Mouse (Mus musculus) liver, embryonic 15.5 days (tissue): ENCODE measurements around the gene Ginm1. TPM values are rescaled to one million over a fixed set of nuclear protein-coding genes. Genes with fewer than 3 reads are reported as not detected.

Source experiments
- ATAC-seq: fragments of 200-750 bp; cut with Nextera tagmentation; 2 replicates; pipeline ENCODE4 v1.8.0; 2017; ENCODE audit warnings: moderate number of reproducible peaks, mild to moderate bottlenecking, moderate library complexity; ENCODE audit not compliant: insufficient read depth
- H3K27ac ChIP-seq: fragments of 300-500 bp; sonication (generic); replicated peaks from 2 replicates; pipeline ENCODE4 v1.5.1; 2015; ENCODE audit warnings: mild to moderate bottlenecking, inconsistent platforms
- H3K27me3 ChIP-seq: fragments of 300-500 bp; sonication (generic); 2 replicates; pipeline ENCODE4 v1.6.1; 2015; ENCODE audit warnings: mild to moderate bottlenecking, inconsistent platforms
- H3K36me3 ChIP-seq: fragments of 300-500 bp; sonication (generic); replicated peaks from 2 replicates; pipeline ENCODE4 v1.6.1; 2015; ENCODE audit warnings: moderate library complexity, mild to moderate bottlenecking, inconsistent platforms
- H3K4me1 ChIP-seq: fragments of 300-500 bp; sonication (generic); replicated peaks from 2 replicates; pipeline ENCODE4 v1.6.1; 2015; ENCODE audit warnings: inconsistent platforms
- H3K4me2 ChIP-seq: fragments of 300-500 bp; sonication (generic); 2 replicates; pipeline ENCODE4 v1.6.1; 2015; ENCODE audit warnings: moderate library complexity, mild to moderate bottlenecking, inconsistent platforms
- H3K4me3 ChIP-seq: fragments of 300-500 bp; sonication (generic); replicated peaks from 2 replicates; pipeline ENCODE4 v1.5.1; 2015; ENCODE audit warnings: mild to moderate bottlenecking, inconsistent platforms
- H3K9ac ChIP-seq: fragments of 300-500 bp; sonication (generic); 2 replicates; pipeline ENCODE4 v1.6.1; 2015; ENCODE audit warnings: moderate library complexity, mild to moderate bottlenecking, inconsistent platforms
- H3K9me3 ChIP-seq: fragments of 300-500 bp; sonication (generic); replicated peaks from 2 replicates; pipeline ENCODE4 v1.6.1; 2016; ENCODE audit warnings: inconsistent platforms
- WGBS: fragments of 180-500 bp; shearing (Covaris S2); methylation state at CpG from one replicate; pipeline ENCODE4 v1.1.7; 2015; ENCODE audit warnings: mixed read lengths; ENCODE audit not compliant: insufficient replicate concordance; 5-methylcytosine and 5-hydroxymethylcytosine counted together
- polyA plus RNA-seq: library from polyadenylated mRNA; unstranded; fragments of >200 nt; fragmentation: Nextera tagmentation; extraction: Ambion mirVana; gene quantifications from 2 replicates; pipeline ENCODE4 v1.2.1, GENCODE M21; 2015

Ginm1 gene
- polyA plus RNA-seq, 1 experiment from 2014 or later = 29.0 TPM

GRCm38 (mm10) chr10:7833377-7834165, 40.9 kb upstream of the Ginm1 start:
- Histone ChIP-seq H3K4me1 (peaks cover 12% of the 10 kb centered on the region), H3K4me2 (no peak overlapping the region; the same call in 1 of the 2 replicates), H3K36me3 (no peaks in the 10 kb centered on the region), H3K9ac (no peak overlapping the region), H3K27me3 (no peaks in the 10 kb centered on the region), H3K4me3 (no peak overlapping the region), H3K9me3 (no peaks in the 10 kb centered on the region), H3K27ac (peak overlapping the region; percentile 45; the same call in 1 of the 2 replicates)
- WGBS = 53% methylated on average over 9 of the region's 9 CpGs
- no peak for ATAC-seq

- peak within 1 kb of the TSS; percentile 24 for H3K4me3 ChIP-seq
- no peaks in the 10 kb centered on the region for H3K27me3 ChIP-seq
- peak within 1 kb of the TSS; percentile 55 for H3K4me2 ChIP-seq
- ATAC-seq = peak; percentile 53
- peak within 1 kb of the TSS; percentile 64 for H3K27ac ChIP-seq
- WGBS = 4% methylated on average over 15 of the region's 15 CpGs
- H3K9me3 ChIP-seq = no peaks in the 10 kb centered on the region
- 0 out of 2 replicates have a peak within 1 kb of the TSS, but pooled peaks have one; percentile 3 for H3K9ac ChIP-seq
- H3K4me1 ChIP-seq = peaks cover 12% of the 10 kb centered on the region
- H3K36me3 ChIP-seq = no peaks in the 10 kb centered on the region
These were observed 39.6 kb upstream of the Ginm1 start, which contains the start of gene Zc3h12d for GRCm38 (mm10) chr10:7832171-7832676. Gene Zc3h12d, plus strand, starts transcription at chr10:7832470.

DNA sequence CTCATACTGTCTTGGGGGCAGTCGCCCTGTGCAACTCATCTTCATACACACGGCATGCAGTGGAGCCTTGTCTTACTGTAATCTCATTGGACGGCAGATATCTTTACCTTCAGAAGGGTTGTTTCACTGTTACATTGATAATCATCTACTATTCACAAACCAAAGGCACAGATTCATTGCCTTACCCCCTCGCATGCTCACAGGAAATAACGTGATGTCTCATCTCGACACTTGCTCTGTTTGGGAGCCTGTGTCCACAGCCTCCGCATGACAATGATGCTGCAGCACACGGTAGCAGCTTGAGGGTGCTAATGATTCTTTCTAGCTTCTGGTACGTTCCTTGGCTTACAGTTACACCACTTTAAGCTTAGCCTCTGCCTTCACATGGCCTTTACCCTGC, 33.5 kb upstream of the Ginm1 start:
- WGBS = 76% methylated on average over 9 of the region's 9 CpGs
- ATAC-seq = no peak

GRCm38 (mm10) chr10:7825281-7825665, 32.6 kb upstream of the Ginm1 start:
- H3K27me3 ChIP-seq = no peaks in the 10 kb centered on the region
- H3K4me2 ChIP-seq = no peak overlapping the region
- H3K9ac ChIP-seq = no peak overlapping the region
- no peak for ATAC-seq
- H3K36me3 ChIP-seq = peaks cover 38% of the 10 kb centered on the region
- no peaks in the 10 kb centered on the region for H3K4me1 ChIP-seq
- H3K27ac ChIP-seq = no peak overlapping the region
- 88% methylated on average over 4 of the region's 4 CpGs for WGBS
- no peak overlapping the region for H3K4me3 ChIP-seq
- H3K9me3 ChIP-seq = no peaks in the 10 kb centered on the region

More for the DNA sequence above, 33.5 kb upstream of the Ginm1 start:
- Histone ChIP-seq H3K27ac (no peak overlapping the region), H3K36me3 (peaks cover 29% of the 10 kb centered on the region), H3K4me3 (no peak overlapping the region), H3K27me3 (no peaks in the 10 kb centered on the region), H3K4me2 (no peak overlapping the region), H3K4me1 (no peaks in the 10 kb centered on the region), H3K9ac (no peak overlapping the region), H3K9me3 (no peaks in the 10 kb centered on the region)

DNA sequence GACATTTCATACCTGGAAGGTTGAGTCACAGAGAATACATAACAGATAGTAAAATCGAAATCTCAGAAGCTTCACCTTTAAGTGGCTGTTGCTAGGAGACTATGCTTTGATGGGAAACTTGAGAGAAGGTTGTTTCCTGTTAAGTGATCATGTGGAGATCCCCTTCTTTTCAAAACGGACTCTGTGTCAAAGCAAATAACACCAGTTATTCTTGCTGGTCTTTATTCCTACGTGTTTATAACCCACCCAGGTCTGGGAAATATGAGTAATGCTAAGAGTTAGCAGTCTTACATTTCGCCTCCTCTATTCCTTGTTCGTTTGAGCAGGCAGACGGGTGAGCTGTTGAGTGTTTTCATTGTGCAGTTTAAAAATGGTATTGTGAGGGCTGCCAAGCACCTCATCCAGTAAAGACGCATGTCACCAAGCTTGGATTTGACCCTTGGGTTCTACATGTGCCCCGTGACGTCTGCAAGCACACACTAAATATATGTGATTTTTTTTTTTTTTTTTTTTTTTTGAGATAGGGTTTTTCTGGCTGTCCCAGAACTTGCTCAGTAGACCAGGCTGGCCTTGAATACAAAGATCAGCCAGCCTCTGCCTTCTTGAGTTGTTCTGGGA, 32.1 kb upstream of the Ginm1 start:
- H3K4me2 ChIP-seq = no peak overlapping the region
- H3K9me3 ChIP-seq = no peaks in the 10 kb centered on the region
- ATAC-seq = no peak
- no peak overlapping the region for H3K27ac ChIP-seq
- peaks cover 41% of the 10 kb centered on the region for H3K36me3 ChIP-seq
- H3K4me1 ChIP-seq = no peaks in the 10 kb centered on the region
- no peaks in the 10 kb centered on the region for H3K27me3 ChIP-seq
- no peak overlapping the region for H3K9ac ChIP-seq
- WGBS = 78% methylated on average over 9 of the region's 9 CpGs
- no peak overlapping the region for H3K4me3 ChIP-seq

DNA sequence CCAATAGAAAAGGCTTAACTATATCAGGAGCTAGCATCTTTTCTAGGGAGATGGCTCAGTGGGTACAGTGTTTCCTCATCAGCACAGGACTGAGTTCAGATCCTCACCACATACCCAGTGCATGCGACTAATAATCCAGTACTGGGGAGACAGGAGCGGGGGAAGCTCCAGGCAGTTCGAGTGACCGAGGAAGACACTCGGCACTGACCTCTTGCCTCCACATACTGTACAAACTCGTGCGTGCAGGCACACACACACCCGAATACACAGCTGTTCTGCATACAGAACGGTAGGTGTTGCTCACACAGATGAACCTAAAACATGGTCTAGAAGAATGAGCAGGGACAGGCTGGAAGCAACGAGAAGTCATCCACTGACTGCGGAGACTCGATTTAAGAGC, 29.4 kb upstream of the Ginm1 start:
- H3K9me3 ChIP-seq = no peaks in the 10 kb centered on the region
- no peak overlapping the region for H3K4me2 ChIP-seq
- no peak overlapping the region for H3K27ac ChIP-seq
- no peak for ATAC-seq
- no peaks in the 10 kb centered on the region for H3K4me1 ChIP-seq
- whole genome bisulfite sequencing = 85% methylated on average over 12 of the region's 12 CpGs
- no peaks in the 10 kb centered on the region for H3K27me3 ChIP-seq
- no peak overlapping the region for H3K4me3 ChIP-seq
- peaks cover 67% of the 10 kb centered on the region for H3K36me3 ChIP-seq
- no peak overlapping the region for H3K9ac ChIP-seq

GRCm38 (mm10) chr10:7820171-7820570, 27.5 kb upstream of the Ginm1 start:
- ATAC-seq = no peak
- Histone ChIP-seq H3K4me3 (no peak overlapping the region), H3K4me2 (no peak overlapping the region), H3K4me1 (no peaks in the 10 kb centered on the region), H3K36me3 (peaks cover 80% of the 10 kb centered on the region), H3K9ac (no peak overlapping the region), H3K27me3 (no peaks in the 10 kb centered on the region), H3K9me3 (no peaks in the 10 kb centered on the region), H3K27ac (no peak overlapping the region)
- WGBS = 73% methylated on average over 5 of the region's 5 CpGs

DNA sequence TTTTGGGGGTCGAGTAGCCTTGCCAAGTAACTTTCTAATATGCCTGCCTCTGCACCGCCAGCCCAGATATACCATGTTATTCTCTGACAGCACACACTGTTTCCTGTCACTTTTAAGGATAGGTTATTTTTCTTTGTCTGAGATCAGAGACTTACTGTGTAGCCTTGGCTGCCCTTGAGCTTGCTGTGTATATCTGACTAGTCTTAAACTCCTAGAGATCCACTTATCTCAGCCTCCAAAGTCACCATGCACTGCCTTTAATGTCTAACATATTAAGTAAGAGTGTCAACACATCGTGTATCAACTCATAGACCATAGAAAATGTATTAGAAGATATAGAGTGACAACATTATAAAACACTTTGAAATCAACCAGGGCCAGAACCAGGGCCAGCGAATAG, 27.0 kb upstream of the Ginm1 start:
- H3K36me3 ChIP-seq = peaks cover 83% of the 10 kb centered on the region
- WGBS = 87% methylated on average over 4 of the region's 4 CpGs
- no peak for ATAC-seq

GRCm38 (mm10) chr10:7819156-7819555, 26.5 kb upstream of the Ginm1 start:
- Histone ChIP-seq H3K36me3 (peaks cover 88% of the 10 kb centered on the region), H3K27ac (no peak overlapping the region), H3K9ac (no peak overlapping the region), H3K4me1 (no peaks in the 10 kb centered on the region), H3K27me3 (no peaks in the 10 kb centered on the region), H3K4me2 (no peak overlapping the region), H3K9me3 (no peaks in the 10 kb centered on the region), H3K4me3 (no peak overlapping the region)
- no peak for ATAC-seq
- 84% methylated on average over 4 of the region's 4 CpGs for WGBS

More for the DNA sequence above, 27.0 kb upstream of the Ginm1 start:
- Histone ChIP-seq H3K4me1 (no peaks in the 10 kb centered on the region), H3K4me2 (no peak overlapping the region), H3K9ac (no peak overlapping the region), H3K4me3 (no peak overlapping the region), H3K27ac (no peak overlapping the region), H3K27me3 (no peaks in the 10 kb centered on the region), H3K9me3 (no peaks in the 10 kb centered on the region)

DNA sequence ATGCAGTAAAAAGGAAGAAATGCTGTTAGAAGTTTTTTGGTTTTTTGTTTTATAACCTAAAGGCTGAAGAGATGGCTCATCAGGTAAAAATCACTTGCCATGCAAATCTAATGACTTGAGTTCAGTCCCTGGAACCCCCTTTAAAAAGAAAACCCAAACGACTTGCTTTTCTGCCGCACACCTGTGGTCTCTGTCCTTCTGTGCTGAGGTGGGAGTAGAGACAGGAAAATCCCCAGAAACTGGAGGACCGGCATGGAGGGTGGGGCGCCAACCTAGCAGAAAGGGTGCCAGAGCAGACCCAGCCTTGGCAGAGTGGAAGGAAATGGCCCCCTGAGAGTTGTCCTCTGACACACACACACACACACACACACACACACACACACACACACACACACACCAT, 26.1 kb upstream of the Ginm1 start:
- WGBS = 86% methylated on average over 4 of the region's 4 CpGs
- Histone ChIP-seq H3K4me2 (no peak overlapping the region), H3K27me3 (no peaks in the 10 kb centered on the region), H3K9me3 (no peaks in the 10 kb centered on the region), H3K27ac (no peak overlapping the region), H3K4me3 (no peak overlapping the region), H3K9ac (no peak overlapping the region), H3K36me3 (peaks cover 86% of the 10 kb centered on the region), H3K4me1 (no peaks in the 10 kb centered on the region)
- no peak for ATAC-seq

- H3K4me3 ChIP-seq = no peak overlapping the region
- 68% methylated on average over 2 of the region's 2 CpGs for WGBS
These were observed 23.9 kb upstream of the Ginm1 start for GRCm38 (mm10) chr10:7816476-7816875.

More at GRCm38 (mm10) chr10:7816476-7816875, 23.9 kb upstream of the Ginm1 start:
- H3K36me3 ChIP-seq = peaks cover 89% of the 10 kb centered on the region
- no peak overlapping the region for H3K4me2 ChIP-seq
- no peaks in the 10 kb centered on the region for H3K9me3 ChIP-seq
- H3K27me3 ChIP-seq = no peaks in the 10 kb centered on the region
- no peak for ATAC-seq
- no peaks in the 10 kb centered on the region for H3K4me1 ChIP-seq
- no peak overlapping the region for H3K27ac ChIP-seq
- H3K9ac ChIP-seq = no peak overlapping the region
